Mouse (Mus musculus) Patski (cell line): ENCODE results near the gene Ccdc117. TPM values are rescaled to one million over a fixed set of nuclear protein-coding genes. Genes with fewer than 3 reads are reported as not detected.
A peak's percentile ranks its signal among the peaks of the same experiment; 100 is the strongest.

Experiments used
- ATAC-seq: fragments of 100-300 bp; one replicate; pipeline ENCODE4 v1.8.0; 2021
- CTCF ChIA-PET: fragments of 350-600 bp; sonication (Branson Sonifier 250); formaldehyde crosslinking; loops from one replicate; lab custom pipeline; 2022; ENCODE audit warnings: inconsistent platforms; lab: Charles Lee
- POLR2A ChIA-PET: fragments of 350-600 bp; sonication (Branson Sonifier 250); formaldehyde crosslinking; loops from one replicate; lab custom pipeline; 2022; ENCODE audit warnings: antibody characterized with exemption, inconsistent platforms; lab: Charles Lee
- DNase-seq: peaks from one replicate; pipeline ENCODE4 v3.0.0-alpha.2; 2011; ENCODE audit warnings: low read depth, low spot score
- H3K27me3 ChIP-seq: fragments of 371-371 bp; one replicate; pipeline ENCODE4 v1.5.1; 2021
- CTCF ChIP-seq: fragments of 100-300 bp; IDR thresholded peaks from one replicate; pipeline ENCODE4 v1.5.1; 2021
- in situ Hi-C: fragments of 300-500 bp; cut with MboI; formaldehyde crosslinking; loops from 3 replicates; pipeline ENCODE4 v1.11.1; 2018; ENCODE audit warnings: low pct_unique_long_range_greater_than_20kb, mixed read lengths
- polyA plus RNA-seq: library from polyadenylated mRNA; unstranded; gene quantifications from one replicate; pipeline ENCODE4 v1.2.3, GENCODE M21; 2021

Ccdc117 gene
- polyA plus RNA-seq, 1 experiment from 2014 or later, result 17.8 TPM

- H3K27me3 ChIP-seq, result no peaks in the 10 kb centered on the region
- ChIA-PET CTCF (interaction anchor here (2.0 to 3.2 kb wide), 2 partner anchors 11 to 17 kb away, joined by 12 to 19 read pairs; no protein-coding TSS in a partner anchor), POLR2A (interaction anchor here (1.0 to 3.0 kb wide), 3 partner anchors 11 to 23 kb away, joined by 3 to 24 read pairs (median 3); no protein-coding TSS in a partner anchor)
- DNase-seq, result no peak
- no peak for TF ChIP-seq CTCF
- peak; percentile 20 for ATAC-seq
- in situ Hi-C loops, result loop anchor here (5.0 kb wide), 1 partner anchor 34 kb away; no protein-coding TSS in a partner anchor
Measured at GRCm38 (mm10) chr11:5521266-5521515, 20.8 kb downstream of the Ccdc117 start.

GRCm38 (mm10) chr11:5520412-5521265 is 21.3 kb downstream of the Ccdc117 start, which contains the start of gene Xbp1:
Gene Xbp1 (plus strand): TSS chr11:5520659.
- ChIA-PET POLR2A (interaction anchor here (1.0 to 3.0 kb wide), 4 partner anchors 12 to 29 kb away, joined by 3 to 24 read pairs (median 4); no protein-coding TSS in a partner anchor), CTCF (interaction anchor here (3.2 kb wide), 1 partner anchor 12 kb away, joined by 19 read pairs; no protein-coding TSS in a partner anchor)
- DNase-seq, result peak; percentile 70
- no peak for TF ChIP-seq CTCF
- in situ Hi-C loops, result loop anchor here (5.0 kb wide), 1 partner anchor 33 kb away; no protein-coding TSS in a partner anchor
- no peaks in the 10 kb centered on the region for H3K27me3 ChIP-seq
- peak; percentile 87 for ATAC-seq

- no peak for TF ChIP-seq CTCF
- no peaks in the 10 kb centered on the region for H3K27me3 ChIP-seq
- CTCF ChIA-PET, result interaction anchor here (1.6 kb wide), 1 partner anchor 19 kb away, joined by 3 read pairs; no protein-coding TSS in a partner anchor
- ATAC-seq (no peak), DNase-seq (no peak)
- in situ Hi-C loops, result loop anchor here (5.0 kb wide), 1 partner anchor 32 kb away; no protein-coding TSS in a partner anchor
- POLR2A ChIA-PET, result interaction anchor here (0.6 to 1.0 kb wide), 2 partner anchors 29 to 807 kb away, joined by 3 to 4 read pairs; no protein-coding TSS in a partner anchor
Measured at GRCm38 (mm10) chr11:5519681-5520080, 22.3 kb downstream of the Ccdc117 start.

GRCm38 (mm10) chr11:5517346-5517745 is 24.6 kb downstream of the Ccdc117 start:
- ChIA-PET CTCF (interaction anchor here (1.4 kb wide), 1 partner anchor 20 kb away, joined by 3 read pairs; no protein-coding TSS in a partner anchor), POLR2A (no interaction called here)
- no peak for DNase-seq
- TF ChIP-seq CTCF, result no peak
- in situ Hi-C loops, result no loop called here
- H3K27me3 ChIP-seq, result no peaks in the 10 kb centered on the region
- no peak for ATAC-seq

GRCm38 (mm10) chr11:5516617-5517016 is 25.4 kb downstream of the Ccdc117 start:
- ChIA-PET POLR2A (no interaction called here), CTCF (interaction anchor here (1.4 kb wide), 1 partner anchor 19 kb away, joined by 3 read pairs; no protein-coding TSS in a partner anchor)
- no peaks in the 10 kb centered on the region for H3K27me3 ChIP-seq
- in situ Hi-C loops, result no loop called here
- ATAC-seq (no peak), DNase-seq (no peak)
- no peak for TF ChIP-seq CTCF

- ChIA-PET CTCF (interaction anchor here (1.4 kb wide), 1 partner anchor 18 kb away, joined by 3 read pairs; no protein-coding TSS in a partner anchor), POLR2A (no interaction called here)
- in situ Hi-C loops, result no loop called here
- no peak for TF ChIP-seq CTCF
- no peaks in the 10 kb centered on the region for H3K27me3 ChIP-seq
- ATAC-seq, result no peak
- no peak for DNase-seq
Measured at GRCm38 (mm10) chr11:5516151-5516550, 25.8 kb downstream of the Ccdc117 start.

GRCm38 (mm10) chr11:5515655-5516054 is 26.3 kb downstream of the Ccdc117 start:
- in situ Hi-C loops, result no loop called here
- ChIA-PET POLR2A (no interaction called here), CTCF (no interaction called here)
- ATAC-seq, result no peak
- no peak for TF ChIP-seq CTCF
- H3K27me3 ChIP-seq, result no peaks in the 10 kb centered on the region
- no peak for DNase-seq

- TF ChIP-seq CTCF, result no peak
- ChIA-PET CTCF (no interaction called here), POLR2A (no interaction called here)
- DNase-seq (no peak), ATAC-seq (no peak)
- H3K27me3 ChIP-seq, result no peaks in the 10 kb centered on the region
- in situ Hi-C loops, result no loop called here
Measured at GRCm38 (mm10) chr11:5515196-5515595, 26.8 kb downstream of the Ccdc117 start.

- no peak for TF ChIP-seq CTCF
- ATAC-seq (no peak), DNase-seq (no peak)
- POLR2A ChIA-PET, result no interaction called here
- in situ Hi-C loops, result no loop called here
- CTCF ChIA-PET, result no interaction called here
- no peaks in the 10 kb centered on the region for H3K27me3 ChIP-seq
Measured at GRCm38 (mm10) chr11:5514091-5514490, 27.9 kb downstream of the Ccdc117 start.

- ATAC-seq, result no peak
- POLR2A ChIA-PET, result no interaction called here
- in situ Hi-C loops, result no loop called here
- H3K27me3 ChIP-seq, result no peaks in the 10 kb centered on the region
- TF ChIP-seq CTCF, result no peak
- DNase-seq, result no peak
- CTCF ChIA-PET, result no interaction called here
Measured at GRCm38 (mm10) chr11:5512961-5513360, 29.0 kb downstream of the Ccdc117 start.
